7 mouse cellular contexts compared by ENCODE assay signal in genomic region chr2:32534733-32535471, GRCm38 (mm10). TPM values are rescaled to one million over a fixed set of nuclear protein-coding genes. Genes with fewer than 3 reads are reported as not detected.
DNase-seq lines count a peak whose midpoint lies in the region; ATAC-seq lines count a peak whose summit lies in the region.

TSS of gene Fam102a (plus strand) at chr2:32535332.

- no peaks in the 10 kb centered on the region for H3K27me3 ChIP-seq in limb, embryonic 10.5 days (ENCODE audit: low read depth, poor library complexity, severe bottlenecking)
- H3K27me3 ChIP-seq in midbrain, embryonic 13.5 days = no peaks in the 10 kb centered on the region

- peak within 1 kb of the TSS; percentile 98 for H3K9ac ChIP-seq in midbrain, embryonic 13.5 days (replicated peaks)

- DNase-seq in adrenal gland, adult 8-10 months = peak; percentile 97
- peak; percentile 99 for DNase-seq in embryo, embryonic 9.5 days (ENCODE audit: extremely low spot score)
- no peak for DNase-seq in gonadal fat pad, adult 2 months (ENCODE audit: low read depth)
- DNase-seq in kidney, adult 11 months = peak; percentile 98
- DNase-seq in limb, embryonic 10.5 days (ENCODE audit: low spot score) = peak; percentile 99
- DNase-seq in spleen, adult 12 weeks (ENCODE audit: low spot score) = peak; percentile 94

- peak; percentile 93 for ATAC-seq in midbrain, embryonic 13.5 days

- H3K36me3 ChIP-seq in limb, embryonic 10.5 days = no peaks in the 10 kb centered on the region
- H3K36me3 ChIP-seq in midbrain, embryonic 13.5 days = no peaks in the 10 kb centered on the region

- WGBS in limb, embryonic 10.5 days = under 1% methylated on average over 67 of the region's 67 CpGs
- WGBS in midbrain, embryonic 13.5 days = under 1% methylated on average over 63 of the region's 67 CpGs

- peaks cover 62% of the 10 kb centered on the region for H3K4me1 ChIP-seq in limb, embryonic 10.5 days
- peaks cover 57% of the 10 kb centered on the region for H3K4me1 ChIP-seq in midbrain, embryonic 13.5 days (replicated peaks)

- no peaks in the 10 kb centered on the region for H3K9me3 ChIP-seq in limb, embryonic 10.5 days (replicated peaks)
- H3K9me3 ChIP-seq in midbrain, embryonic 13.5 days = no peaks in the 10 kb centered on the region

- peak within 1 kb of the TSS; percentile 95 for H3K27ac ChIP-seq in limb, embryonic 10.5 days
- H3K27ac ChIP-seq in midbrain, embryonic 13.5 days = peak within 1 kb of the TSS; percentile 93

- peak within 1 kb of the TSS; percentile 71 for H3K4me2 ChIP-seq in midbrain, embryonic 13.5 days (replicated peaks)

- peak within 1 kb of the TSS; percentile 92 for H3K4me3 ChIP-seq in limb, embryonic 10.5 days
- H3K4me3 ChIP-seq in midbrain, embryonic 13.5 days (replicated peaks) = peak within 1 kb of the TSS; percentile 94

RNA-seq across cellular contexts. Expression of gene Fam102a, which starts in this region (rescaled TPM):
- 10 to 100 TPM; 39.5 to 50.2 (median 47.2) TPM for total RNA-seq in adrenal gland, adult 8-10 months (2022)
- polyA plus RNA-seq in gonadal fat pad, adult 2 months (2012; rRNA removed) = 23.8 and 31.3 TPM in 2 replicates
- polyA plus RNA-seq in limb, embryonic 10.5 days (2016; fragmentation: Nextera tagmentation; extraction: Ambion mirVana) = 12.0 and 14.0 TPM in 2 replicates
- polyA plus RNA-seq in midbrain, embryonic 13.5 days (2015; fragmentation: Nextera tagmentation; extraction: Ambion mirVana) = 5.6 and 7.3 TPM in 2 replicates
